Mouse (Mus musculus) neutrophil, adult 83 days (primary cell): ENCODE data around the gene Olfr33. TPM values are rescaled to one million over a fixed set of nuclear protein-coding genes. Genes with fewer than 3 reads are reported as not detected.

Source experiments
- total RNA-seq, 2 experiments: library from RNA; stranded (reverse); gene quantifications; one replicate each; pipeline ENCODE4 v1.2.4; 2023

Gene Olfr33
- total RNA-seq: not detected

DNA sequence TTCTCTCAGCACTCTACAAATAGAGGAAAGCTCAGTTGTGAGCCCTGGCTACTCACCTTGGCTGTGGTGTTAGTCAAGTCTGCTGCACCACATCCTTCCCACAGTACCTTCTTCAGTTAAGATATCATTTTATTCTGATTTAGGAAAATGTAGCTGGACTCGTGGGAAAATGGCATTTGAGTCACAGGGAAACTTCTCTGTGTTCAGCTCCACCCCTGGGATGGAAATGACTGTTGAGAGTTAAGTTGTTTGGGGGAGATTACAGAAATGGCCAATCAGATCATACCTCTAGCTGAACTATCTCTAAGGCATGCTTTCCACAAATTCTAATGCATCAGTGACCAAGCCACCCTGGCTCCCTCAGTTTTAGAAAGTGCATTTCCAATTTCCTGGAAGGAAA is at the start of gene Olfr33:
Olfr33 (minus strand) TSS at position 101 of the 400 bp plus-strand sequence.

DNA sequence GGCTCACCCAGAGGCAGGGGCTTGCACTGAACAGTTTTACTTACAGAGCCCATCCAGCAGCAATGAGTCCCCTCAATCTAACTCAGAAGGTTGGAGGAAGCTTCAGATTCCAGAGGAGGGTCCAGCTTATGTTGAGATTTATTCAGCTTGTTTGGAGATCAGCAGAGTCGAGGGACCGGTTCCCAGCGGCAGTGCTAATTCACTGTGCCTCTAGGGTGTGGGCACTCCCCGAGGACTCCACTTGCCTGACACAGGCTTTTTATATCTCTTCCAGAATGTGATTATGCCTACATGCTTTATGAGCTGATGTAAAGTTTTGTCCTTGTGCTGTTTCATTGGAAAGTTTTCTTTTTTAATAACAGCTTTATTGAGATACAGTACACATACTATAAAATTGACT is 40.4 kb upstream of the Olfr33 start, which contains the start of the genes Olfr560 and Olfr78:
Olfr560 (minus strand) TSS at position 101 of the 400 bp plus-strand sequence.
Olfr78 (minus strand) TSS at position 206 of the 400 bp plus-strand sequence.

GRCm38 (mm10) chr7:102727391-102727790 is 8.5 kb upstream of the Olfr33 start, which contains the start of gene Olfr559:
Olfr559 (minus strand) TSS chr7:102727491.

DNA sequence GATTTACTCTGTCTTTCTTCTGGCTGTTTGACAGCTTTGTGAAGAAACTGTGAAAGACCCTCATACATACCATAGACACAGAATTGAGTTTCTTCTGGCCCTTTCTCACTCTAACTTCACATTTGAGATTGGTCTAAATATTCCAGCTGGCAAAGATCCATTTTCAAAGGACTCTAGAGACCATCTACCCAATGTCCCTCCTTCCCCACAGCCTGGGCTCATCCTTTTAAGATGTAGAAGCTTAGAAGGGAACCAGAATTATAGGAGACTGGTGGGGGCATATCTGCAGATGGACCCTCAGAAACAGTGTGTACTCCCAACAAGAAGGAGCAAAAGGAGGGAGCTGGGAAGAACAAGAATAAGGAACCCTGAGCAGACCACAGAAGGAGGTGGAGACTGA is 17.0 kb downstream of the Olfr33 start, which contains the start of gene Olfr558:
Olfr558 (plus strand) TSS at position 301 of the 400 bp plus-strand sequence.

DNA sequence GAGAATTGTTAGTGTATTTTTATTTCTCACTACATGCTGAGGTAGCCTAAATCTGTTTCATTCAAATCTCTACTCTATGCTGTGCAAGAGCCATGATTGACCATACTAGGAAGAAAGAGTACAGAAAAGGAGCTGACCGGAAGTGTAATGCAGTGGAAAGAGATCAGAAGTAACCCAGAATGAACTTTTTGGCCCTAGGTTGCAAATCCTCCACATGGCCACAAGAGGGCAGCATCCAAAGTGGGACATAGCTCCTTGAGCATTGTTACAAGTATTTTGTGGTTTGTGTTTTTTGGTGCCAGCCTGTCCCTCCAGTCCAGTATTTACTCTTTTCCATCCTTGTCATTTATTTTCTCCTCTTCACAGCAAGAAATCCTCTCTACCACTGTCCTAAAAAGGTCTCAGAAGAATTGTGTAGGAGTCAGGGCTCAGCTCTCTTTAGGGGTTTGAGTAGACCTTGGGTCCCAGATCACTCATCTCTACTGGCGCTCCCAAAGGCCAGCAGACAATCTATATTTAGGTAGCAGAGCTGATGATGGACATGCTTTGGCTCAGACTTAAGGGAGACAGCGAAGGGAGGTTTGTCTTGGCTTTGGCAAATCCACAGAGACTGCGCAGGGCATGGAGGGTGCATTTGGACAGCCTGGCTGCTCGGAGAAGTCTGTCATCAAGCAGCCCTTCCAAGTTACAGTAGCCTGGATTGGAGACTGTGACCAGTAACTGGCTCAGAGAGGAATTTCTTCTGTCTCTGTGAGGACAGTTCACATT is 23.3 kb downstream of the Olfr33 start, which contains the start of gene Olfr557:
Olfr557 (plus strand) TSS at position 553 of the 768 bp plus-strand sequence.

GRCm38 (mm10) chr7:102686944-102687501 is 31.8 kb downstream of the Olfr33 start, which contains the start of gene Trim68:
Trim68 (minus strand) TSS chr7:102687327.

DNA sequence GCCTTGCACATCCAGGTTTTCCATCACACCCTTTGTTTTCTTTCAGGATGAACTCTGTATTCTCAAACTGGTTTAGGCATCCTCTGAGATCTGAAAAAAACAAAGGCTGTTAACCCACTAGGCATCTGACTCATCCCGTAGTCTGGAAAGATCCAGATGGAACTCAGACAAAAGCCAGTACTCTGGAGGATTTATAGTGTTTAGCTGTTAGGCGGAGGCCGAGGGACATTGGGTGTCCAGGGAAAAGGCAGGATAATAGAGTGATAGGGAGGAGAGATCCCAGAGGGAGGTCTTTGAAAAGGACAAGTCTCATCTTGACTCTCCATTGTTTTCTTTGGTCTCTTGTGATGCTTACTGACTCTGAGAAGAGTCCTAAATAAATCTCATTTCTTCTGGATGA is 54.3 kb downstream of the Olfr33 start, which contains the start of gene Olfr556:
Olfr556 (plus strand) TSS at position 301 of the 400 bp plus-strand sequence.

Other genes starting within 250 kb of the Olfr33 start
- gene Olfr543, start 237.4 kb downstream of the Olfr33 start, total RNA-seq: not detected
- not detected for gene Olfr544, start 230.8 kb downstream of the Olfr33 start, total RNA-seq
- gene Olfr545, start 219.5 kb downstream of the Olfr33 start, total RNA-seq: not detected
- gene Olfr547, start 184.3 kb downstream of the Olfr33 start, total RNA-seq: not detected
- not detected for gene Olfr548-ps1, start 178.2 kb downstream of the Olfr33 start, total RNA-seq
- gene Olfr549, start 169.2 kb downstream of the Olfr33 start, total RNA-seq: not detected
- gene Trim21, start 153.6 kb downstream of the Olfr33 start, total RNA-seq: 10 to 100 TPM; 10.7 to 12.5 TPM
- not detected for gene Olfr550, start 147.6 kb downstream of the Olfr33 start, total RNA-seq
- not detected for gene Olfr551, start 127.2 kb downstream of the Olfr33 start, total RNA-seq
- gene Olfr552, start 121.3 kb downstream of the Olfr33 start, total RNA-seq: not detected
- gene Olfr553, start 100.9 kb downstream of the Olfr33 start, total RNA-seq: not detected
- gene Olfr554, start 80.6 kb downstream of the Olfr33 start, total RNA-seq: not detected
- not detected for gene Olfr555, start 60.2 kb downstream of the Olfr33 start, total RNA-seq
- gene Olfr556, start 54.2 kb downstream of the Olfr33 start, total RNA-seq: not detected
- 1 to 10 TPM; 1.0 to 2.8 TPM for gene Trim68, start 31.7 kb downstream of the Olfr33 start, total RNA-seq
- not detected for gene Olfr557, start 23.2 kb downstream of the Olfr33 start, total RNA-seq
- not detected for gene Olfr558, start 16.9 kb downstream of the Olfr33 start, total RNA-seq
- not detected for gene Olfr559, start 8.4 kb upstream of the Olfr33 start, total RNA-seq
- not detected for gene Olfr560, start 40.3 kb upstream of the Olfr33 start, total RNA-seq
- gene Olfr78, start 40.4 kb upstream of the Olfr33 start, total RNA-seq: not detected
- not detected for gene Olfr561, start 52.2 kb upstream of the Olfr33 start, total RNA-seq
- not detected for gene Olfr564, start 84.4 kb upstream of the Olfr33 start, total RNA-seq
- not detected for gene Olfr566, start 139.7 kb upstream of the Olfr33 start, total RNA-seq
- gene Olfr568, start 158.1 kb upstream of the Olfr33 start, total RNA-seq: not detected
- gene Olfr569, start 171.8 kb upstream of the Olfr33 start, total RNA-seq: not detected
- gene Olfr570, start 175.5 kb upstream of the Olfr33 start, total RNA-seq: not detected
- gene Olfr571, start 198.5 kb upstream of the Olfr33 start, total RNA-seq: not detected
- not detected for gene Olfr572, start 205.3 kb upstream of the Olfr33 start, total RNA-seq
- gene Olfr573-ps1, start 223.5 kb upstream of the Olfr33 start, total RNA-seq: not detected
- not detected for gene Olfr574, start 229.4 kb upstream of the Olfr33 start, total RNA-seq
- gene Olfr575, start 239.7 kb upstream of the Olfr33 start, total RNA-seq: not detected
- not detected for gene Olfr576, start 243.6 kb upstream of the Olfr33 start, total RNA-seq